Mouse (Mus musculus) myocyte (in vitro differentiated cells): ENCODE measurements around the gene Mttp.
A peak's percentile ranks its signal among the peaks of the same experiment; 100 is the strongest.

Source experiments
- MAX ChIP-seq: IDR thresholded peaks from one replicate; pipeline ENCODE4 v1.6.1; 2011; ENCODE audit warnings: low read depth, mild to moderate bottlenecking, control low read depth
- MYOD1 ChIP-seq, 3 experiments: IDR thresholded peaks; one replicate each; pipeline ENCODE4 v1.6.1; 2011; ENCODE audit warnings: control low read depth in 2 of 3, low read depth in 2 of 3, mild to moderate bottlenecking in 2 of 3, moderate library complexity in 1 of 3; ENCODE audit not compliant: insufficient read length in 2 of 3, control insufficient read depth in 1 of 3
- POLR2A ChIP-seq: IDR thresholded peaks from one replicate; pipeline ENCODE4 v1.6.1; 2011; ENCODE audit warnings: low read depth, mild to moderate bottlenecking, control low read depth, moderate library complexity; ENCODE audit not compliant: insufficient read length
- POLR2AphosphoS2 ChIP-seq: IDR thresholded peaks from one replicate; pipeline ENCODE4 v1.6.1; 2011; ENCODE audit warnings: low read depth, control low read depth; ENCODE audit not compliant: insufficient read length

GRCm38 (mm10) chr3:138062673-138063072 lies 82.1 kb downstream of the Mttp start:
- TF ChIP-seq POLR2AphosphoS2 (no peak), POLR2A (no peak), MYOD1 (IDR thresholded peaks at IDR 0.05; ENCODE audit: control insufficient read depth in 1 of 3, insufficient read length in 2 of 3, low read depth in 2 of 3) (peak; percentile 91 to 94 (median 93)), MAX (no peak)
